Mouse (Mus musculus): Measurements from ENCODE around the gene Spin2d.
"Not testable (repeated sequence)": the region's sequence is repeated elsewhere in the genome, so short reads cannot be mapped to it uniquely, and the experiment has no call there.

DNA sequence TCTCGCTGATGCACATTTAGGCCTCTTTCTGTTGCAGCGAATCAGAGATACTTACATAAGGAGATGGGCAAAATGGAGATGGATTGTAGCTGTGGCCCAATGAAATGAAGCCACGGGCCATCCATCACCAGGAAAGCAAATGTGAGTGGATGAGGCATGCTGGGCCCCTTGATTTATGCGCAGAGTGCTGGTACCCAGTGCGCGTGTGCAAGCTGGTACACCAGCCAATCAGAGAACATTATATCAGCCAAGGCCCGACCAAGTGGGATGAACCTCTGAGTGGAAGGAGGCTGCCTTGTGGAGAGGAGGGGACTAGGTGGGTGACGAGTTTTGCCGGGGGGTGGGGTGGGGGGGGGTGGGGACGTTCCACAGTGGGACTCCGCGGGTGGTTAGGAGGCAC is 15.1 kb upstream of the Spin2d start, which contains the start of gene Xlr3b:
- TF ChIP-seq FLI1 (IDR thresholded peaks at IDR 0.05; ENCODE audit: low read length); GATA1 (IDR thresholded peaks at IDR 0.05; ENCODE audit: borderline replicate concordance, low read length): not testable (repeated sequence)

All from megakaryocyte, embryonic 14.5 days (primary cell).